Mouse (Mus musculus) gastrocnemius, postnatal 25 days (tissue): ENCODE measurements at regions not wholly inside any gene's neighbourhood (a gene's known extent, or its start where the extent isn't known, plus 50 kb on each side); places are given as distances from the start of the nearest gene placed in this dataset.
A peak's percentile ranks its signal among the peaks of the same experiment; 100 is the strongest.

Experiments used
- DNase-seq: peaks from one replicate; pipeline ENCODE4 v3.0.0; 2022

DNA sequence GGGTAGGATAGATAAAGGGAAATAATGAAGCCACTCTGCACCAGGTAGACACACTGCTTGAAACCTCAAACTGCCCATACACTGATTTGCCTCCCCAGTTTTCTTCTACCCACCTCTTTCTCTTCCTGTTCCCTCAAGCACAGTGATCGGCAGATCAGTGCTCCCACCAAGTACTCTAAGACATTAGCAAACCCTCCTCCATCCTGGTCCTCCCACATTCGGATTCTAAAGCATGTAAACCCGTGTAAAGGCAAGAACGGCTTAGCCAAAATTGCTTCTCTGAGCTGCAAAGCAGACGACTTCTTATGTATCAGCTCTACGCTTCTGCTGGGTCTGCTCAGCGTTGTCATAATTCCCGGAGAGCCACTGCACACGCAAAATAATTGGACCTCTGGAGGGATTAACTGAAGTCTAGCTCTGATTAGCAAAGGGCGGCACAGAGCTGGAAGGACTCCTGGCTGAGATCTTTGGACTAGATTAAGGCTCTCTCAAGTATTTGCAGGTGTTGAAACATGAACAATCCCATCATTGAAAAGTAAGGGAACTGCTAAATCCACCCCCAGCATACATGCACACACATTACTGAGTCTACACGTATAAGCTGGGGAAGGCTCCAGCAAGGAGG is 67.2 kb downstream of the Mtx3 start:
- no peak for DNase-seq

DNA sequence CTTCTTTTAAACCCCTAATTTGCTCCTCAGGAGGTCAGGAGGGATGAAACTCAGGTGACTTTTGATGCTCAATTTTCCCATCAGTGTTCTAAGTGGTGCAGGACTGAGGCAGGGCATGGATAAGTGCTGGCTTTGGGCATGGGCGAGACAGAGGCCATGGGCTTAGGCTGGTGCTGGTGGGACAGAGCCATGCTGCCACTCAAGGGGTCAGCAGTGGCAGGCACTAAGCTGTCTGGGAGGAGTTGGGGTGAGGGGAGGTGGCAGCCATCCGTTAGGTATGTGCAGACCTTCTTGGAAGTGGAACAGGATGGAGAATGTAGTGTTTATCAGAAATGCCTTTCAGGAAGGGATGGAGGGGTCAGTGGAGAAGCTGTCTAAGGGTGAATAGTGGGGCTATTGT is 68.1 kb downstream of the Mtx3 start:
- no peak for DNase-seq

DNA sequence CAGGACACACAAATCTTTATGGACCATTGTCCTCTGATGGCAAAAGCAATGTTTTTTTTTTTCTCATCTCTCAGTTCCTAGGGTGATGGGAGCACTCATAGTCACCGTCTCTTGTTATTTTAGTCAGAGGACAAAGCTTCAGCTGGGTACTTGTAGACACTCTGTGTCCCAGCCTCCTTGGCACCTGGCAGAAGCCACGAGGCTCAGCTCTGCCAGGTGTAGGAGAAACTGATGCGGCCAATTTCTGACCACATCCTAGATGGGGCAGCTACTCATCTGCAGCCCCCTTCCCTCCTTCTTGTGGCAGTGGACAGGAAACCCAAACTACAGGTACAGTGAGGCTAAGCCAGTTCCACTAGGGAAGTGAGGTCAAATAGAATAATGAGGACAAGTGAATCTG is 70.1 kb downstream of the Mtx3 start:
- no peak for DNase-seq

DNA sequence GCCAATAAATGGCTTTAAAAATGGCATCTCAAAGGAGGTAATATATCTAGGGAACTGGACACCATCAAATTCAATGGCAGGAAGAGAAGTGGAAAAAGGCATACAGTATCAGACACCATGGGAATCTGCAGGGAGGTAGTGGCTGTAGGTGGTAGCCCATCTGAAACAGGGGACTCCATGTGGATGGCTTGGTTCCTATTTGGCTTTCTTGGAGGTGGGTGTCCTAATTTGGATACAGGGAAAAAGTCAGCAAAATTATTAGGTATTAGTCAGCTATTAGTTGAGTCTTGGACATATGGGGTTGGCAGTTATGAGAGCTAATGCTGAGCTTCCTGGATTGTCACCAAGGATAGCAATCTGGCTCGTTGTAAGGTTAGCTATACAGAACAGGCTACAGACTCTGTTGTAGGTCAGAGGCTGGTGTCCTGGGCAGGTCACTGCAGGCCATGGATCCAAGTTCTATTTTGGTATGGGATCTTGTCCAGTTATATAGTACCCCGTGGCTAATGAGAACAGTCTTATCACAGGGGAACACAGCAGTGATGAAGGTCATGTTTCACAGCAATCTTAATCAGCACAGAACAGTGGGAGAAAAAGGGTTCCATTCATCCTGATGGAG is 70.8 kb downstream of the Mtx3 start:
- peak; percentile 35 for DNase-seq

DNA sequence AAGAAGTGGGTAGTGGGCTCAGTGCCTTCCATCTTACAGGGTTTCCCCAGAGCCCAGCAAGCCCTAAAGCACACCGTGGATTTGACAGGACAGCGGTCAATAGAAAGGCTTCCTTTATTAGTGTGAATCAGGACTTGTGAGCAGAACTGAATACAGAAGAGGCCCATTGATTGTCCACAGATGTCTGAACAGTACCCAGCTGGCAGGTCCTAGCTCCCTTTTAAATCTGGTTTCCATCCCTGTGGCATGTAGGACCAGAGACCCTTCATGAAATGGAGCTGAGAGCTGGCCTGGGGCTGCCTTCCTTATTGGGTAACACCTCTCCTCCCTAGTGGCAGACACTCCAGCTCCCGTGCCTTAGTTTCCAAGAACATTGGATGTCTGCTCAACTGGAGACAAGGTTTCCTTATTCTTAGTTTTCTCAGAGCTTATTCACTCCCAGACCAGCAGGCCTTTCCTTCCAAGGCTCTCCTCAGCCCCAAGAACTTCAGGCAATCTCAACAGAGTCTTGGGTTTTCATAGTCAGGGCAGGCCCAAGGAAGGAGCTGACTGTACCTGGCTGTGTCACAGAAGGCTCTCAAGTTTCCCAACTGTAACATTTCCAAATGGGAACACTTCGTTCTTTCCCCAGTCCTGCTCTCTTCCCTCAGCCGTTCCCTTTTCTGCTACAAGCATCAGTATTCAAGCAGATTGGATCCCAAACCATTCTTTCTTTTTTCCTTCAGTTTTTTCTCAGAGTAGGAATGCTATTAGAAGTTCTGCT is 71.6 kb downstream of the Mtx3 start:
- peak; percentile 64 for DNase-seq

DNA sequence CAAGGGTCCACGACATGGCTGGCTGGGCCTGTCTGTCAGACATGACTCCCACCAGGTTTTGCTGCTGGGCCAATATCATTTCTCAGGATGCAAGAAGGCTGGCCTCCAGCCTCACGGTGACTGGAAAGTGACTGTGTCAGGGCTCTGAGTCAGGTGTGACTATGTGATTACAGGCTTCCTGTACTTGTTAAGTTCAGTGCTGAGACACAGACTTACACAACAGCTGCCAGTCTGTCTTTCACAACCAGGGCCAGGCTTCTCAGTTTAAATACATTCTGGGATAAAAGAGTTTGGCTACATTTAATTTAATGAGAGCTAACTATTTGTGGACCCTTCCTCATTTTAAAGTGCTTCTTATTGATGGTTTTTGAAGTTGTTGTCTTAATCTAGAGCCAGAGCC is 75.3 kb downstream of the Mtx3 start:
- no peak for DNase-seq

DNA sequence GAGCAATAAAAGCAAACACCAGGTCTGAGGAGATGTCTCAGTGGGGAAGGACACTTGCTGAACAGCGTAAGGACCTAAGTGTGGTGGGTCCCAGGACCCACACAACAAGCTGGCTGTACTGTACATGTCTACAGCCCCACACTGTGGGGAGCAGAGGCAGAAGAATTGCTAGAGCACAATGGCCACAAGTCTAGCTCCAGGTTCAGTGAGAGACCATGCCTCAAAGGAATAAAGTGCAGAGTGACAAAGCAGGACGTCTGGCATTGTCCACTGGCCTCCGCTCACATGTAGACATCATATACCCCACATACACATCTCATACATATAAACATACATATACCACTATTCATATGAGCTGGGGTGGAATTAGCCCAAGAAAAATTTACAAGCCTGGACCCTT is 77.4 kb downstream of the Mtx3 start:
- DNase-seq: no peak

DNA sequence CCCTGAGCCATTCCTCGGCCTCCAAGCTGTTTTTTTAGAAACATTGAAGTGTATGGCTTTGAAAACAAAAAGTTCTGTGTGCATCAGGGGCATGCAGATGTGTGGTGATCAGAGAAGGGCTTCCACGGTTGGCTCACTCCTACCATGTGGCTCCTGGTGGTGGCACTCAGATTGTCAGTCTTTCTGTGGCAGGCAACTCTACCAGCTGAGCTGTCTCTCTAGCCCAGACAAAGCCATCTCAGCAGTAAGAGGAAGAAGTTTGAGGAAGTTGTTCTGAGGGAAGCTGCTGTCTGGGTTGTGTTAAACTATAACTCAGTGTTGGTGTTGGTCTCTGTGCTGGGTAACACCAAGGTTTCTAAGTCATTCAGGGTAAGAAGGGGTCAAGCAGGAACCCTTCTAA is 78.9 kb downstream of the Mtx3 start:
- no peak for DNase-seq

DNA sequence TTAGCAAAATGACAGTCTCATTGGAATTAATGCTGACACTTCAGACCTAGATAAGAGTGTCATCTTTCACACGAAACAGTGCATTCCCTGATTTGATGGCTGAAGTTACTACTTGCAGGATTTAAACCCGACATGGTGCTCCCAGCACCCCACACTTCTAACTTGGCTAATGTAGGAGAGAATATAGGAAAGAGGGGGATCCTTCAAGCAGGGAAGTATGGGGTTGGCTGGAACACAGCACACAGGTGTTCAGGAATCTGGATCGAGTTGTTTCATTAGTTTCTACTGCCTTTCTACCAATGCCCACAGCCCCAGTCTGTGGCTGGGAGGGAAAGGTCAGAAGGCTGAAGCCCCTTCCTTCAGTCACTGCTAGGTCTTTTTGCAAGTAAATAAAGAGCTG is 79.5 kb downstream of the Mtx3 start:
- no peak for DNase-seq

DNA sequence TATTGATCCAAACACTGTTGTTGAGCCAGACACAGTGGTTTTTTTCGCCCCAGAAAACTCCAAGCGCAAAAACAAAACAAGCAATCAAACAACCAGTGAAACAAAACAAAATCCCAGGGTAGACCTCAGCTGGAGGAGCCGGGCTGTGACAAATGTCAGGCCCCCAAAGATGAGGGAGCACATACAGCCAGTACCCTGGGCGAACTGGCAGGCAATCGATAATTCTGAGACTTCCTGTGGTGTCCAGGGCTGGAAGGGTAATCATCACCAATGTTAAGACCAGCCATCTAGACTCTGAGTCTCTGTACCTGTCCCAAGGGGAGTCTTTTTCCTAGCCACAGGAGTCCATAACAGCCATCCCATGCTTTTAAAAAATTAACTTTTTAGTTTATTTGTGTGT is 80.6 kb downstream of the Mtx3 start:
- no peak for DNase-seq

DNA sequence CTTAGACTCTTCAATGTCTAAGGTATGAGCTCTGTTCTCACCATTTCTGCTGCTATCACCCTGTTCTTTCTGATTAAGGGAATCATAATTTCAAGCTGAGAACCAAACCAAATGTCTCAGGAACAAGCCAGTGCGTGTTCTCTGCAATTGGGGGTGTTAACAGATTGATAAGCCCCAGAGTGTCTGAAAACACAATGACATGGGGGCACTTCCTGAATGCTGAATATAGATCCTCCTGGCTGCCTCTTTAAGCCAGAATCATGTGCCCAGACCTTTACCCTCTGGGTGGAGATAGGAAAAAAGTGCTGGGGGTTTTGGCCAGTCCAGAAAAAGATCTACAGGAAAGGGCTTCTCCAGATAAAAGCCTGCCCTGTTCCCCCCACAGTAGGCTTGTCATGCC is 84.0 kb downstream of the Mtx3 start:
- DNase-seq: no peak

DNA sequence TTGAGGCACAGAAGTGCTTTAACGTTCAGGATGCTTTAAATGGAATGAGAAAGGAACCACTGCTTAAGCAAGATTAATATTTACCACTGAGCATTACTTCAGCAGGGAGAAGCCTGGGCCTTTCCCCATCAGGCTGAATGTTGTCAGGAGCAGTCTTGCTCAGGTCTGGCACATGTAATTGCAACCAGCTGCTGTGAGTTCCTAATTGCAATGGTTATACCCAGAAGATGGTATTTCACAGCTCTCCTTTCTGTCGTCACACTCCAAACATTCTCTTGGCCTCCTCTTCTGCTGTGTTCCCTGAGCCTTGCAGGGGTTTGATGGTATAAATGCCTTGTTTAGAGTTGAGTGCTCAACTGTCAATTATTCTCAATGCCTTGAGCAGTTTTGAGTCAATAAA is 87.1 kb downstream of the Mtx3 start:
- DNase-seq: no peak

DNA sequence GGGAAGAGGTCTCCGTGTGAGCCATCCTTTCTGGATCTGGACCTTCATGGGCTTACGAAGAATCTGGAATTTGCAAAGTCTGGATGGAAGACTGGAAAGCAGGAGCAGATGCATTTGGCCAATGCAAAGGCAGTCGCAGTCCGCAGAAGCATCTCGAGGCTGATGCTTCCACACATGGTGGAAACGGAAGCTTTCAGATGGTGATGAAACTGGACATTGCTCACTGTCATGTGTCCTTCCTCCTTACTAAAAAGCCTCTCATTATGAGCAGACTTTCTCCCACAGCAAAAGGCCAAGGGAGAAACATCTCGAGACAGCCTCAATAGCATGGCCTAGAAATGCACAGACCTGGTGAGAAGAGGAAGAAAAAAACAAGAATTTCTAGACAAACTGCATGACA is 94.5 kb downstream of the Mtx3 start:
- no peak for DNase-seq

DNA sequence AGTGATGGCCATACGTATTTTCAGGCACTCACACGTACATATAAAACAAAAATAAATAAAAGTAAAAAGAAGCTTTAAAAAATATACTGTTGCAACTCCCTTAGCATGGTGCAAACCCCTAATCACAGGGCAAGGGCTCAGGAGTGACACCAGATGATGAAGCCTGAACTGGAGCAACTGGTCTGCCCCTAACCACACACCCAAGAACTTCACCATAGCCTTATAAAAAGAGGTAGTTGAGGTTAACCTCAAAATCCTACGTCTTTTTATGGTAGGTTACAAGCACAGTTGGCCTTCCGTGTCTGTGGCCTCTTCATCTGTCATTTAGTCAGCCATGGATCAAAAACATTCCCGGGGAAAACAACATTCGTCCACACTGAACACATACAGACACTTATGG is 96.0 kb downstream of the Mtx3 start:
- DNase-seq: no peak

DNA sequence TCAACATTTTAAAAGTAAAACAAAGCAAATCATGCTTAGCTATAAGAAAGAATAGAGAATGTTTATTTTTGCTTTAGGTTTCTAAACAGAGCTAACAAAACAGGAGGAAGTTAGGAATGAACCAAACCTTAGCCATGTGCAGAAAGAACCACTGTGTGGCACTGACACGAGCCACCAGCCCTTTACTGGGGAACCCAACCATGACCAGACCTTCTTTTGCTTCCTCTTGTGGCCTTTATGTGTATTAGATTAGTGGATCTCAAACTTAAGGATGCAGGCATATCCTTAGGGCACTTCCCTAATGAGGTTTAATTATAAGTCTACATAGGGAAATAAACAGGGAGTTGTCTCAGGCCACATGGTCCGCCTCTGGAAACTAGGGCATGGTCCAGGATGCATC is 104.0 kb downstream of the Mtx3 start:
- DNase-seq: no peak

DNA sequence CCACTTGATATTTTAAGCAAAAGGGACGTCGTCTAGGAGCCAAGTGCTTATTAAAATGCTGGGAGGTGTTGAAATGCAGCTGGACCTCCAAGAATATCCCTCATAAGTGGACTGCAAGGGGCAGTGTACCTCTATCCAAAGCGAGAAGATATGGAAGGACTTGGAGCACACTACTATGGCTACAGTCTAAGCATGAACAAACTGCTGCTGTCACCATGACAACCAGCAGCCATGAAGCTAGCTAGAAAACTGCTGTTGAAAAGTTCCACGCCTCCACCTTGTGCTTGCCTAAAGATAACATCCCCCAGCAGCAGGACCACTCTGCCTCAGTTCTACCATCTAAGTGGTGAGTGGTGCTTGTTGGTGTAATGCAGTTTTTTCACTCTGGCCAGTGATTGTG is 115.5 kb downstream of the Mtx3 start:
- DNase-seq: no peak

DNA sequence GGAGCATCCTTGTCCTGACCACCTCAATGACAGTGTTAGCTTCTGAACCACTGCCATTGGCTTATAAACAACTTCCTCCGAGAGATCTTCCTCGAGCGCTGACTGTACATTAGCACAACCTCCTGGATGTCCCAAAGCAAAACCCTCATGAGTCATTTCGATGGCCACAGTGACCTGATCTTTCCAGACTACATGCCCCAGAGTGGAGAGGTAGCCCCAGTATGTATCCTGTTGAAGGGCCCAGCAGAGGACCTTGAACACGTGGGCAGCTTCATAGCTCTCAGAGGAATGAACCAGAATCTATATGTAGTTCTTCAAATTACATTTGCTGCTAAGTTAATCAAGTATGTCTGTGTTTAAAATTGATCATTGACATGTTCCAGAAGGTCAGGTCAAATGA is 118.1 kb downstream of the Mtx3 start:
- DNase-seq: no peak

DNA sequence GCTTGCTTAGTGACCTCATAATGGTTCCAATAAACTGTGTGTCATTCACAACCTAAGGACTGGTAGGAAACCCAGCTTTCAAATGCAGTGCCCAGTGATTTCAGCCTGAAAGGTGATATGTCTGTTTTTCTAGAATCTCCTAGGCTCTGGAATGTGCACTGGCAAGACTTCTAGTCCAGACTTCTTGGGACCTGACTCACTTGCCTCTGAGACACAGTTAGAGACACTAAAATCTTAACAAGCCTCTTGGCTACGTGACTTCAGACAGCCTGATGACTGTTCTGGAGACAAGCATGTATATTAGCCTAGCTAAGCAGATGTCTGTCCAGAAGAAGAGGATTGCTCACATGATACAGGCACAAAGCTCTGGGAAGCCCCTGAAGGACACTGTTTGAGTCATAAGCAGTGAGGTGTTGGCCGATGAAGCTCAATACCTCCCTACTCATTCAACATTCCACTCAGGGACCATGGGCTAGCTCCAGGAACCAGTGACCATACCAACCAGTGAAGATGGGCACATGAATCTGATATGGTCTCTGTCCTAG is 118.9 kb downstream of the Mtx3 start:
- DNase-seq: no peak

DNA sequence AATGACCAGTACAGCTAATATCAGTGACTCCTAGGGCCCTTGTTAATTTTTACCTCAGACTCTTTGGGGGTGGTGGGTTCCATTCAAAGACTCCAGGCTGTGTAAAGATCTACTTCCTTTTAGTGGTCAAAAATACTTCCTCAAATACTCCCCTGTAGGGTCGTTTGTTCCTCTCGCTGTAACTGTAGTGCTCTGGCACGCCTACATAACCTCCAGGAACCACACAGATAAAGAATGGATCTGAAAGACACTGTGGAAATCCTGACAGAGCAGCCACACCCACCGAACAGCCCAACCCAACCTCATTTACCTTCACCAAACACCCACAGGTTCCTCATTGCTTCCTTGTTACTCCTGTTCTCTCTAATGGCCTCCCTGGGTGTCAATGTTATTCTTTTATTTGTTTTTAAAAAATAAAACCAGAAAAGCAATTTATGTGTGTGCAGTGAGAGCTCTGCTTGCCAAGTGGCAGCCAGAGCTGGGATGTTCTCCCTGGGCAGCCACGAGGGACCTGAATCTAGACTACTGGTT is 119.7 kb downstream of the Mtx3 start:
- no peak for DNase-seq

DNA sequence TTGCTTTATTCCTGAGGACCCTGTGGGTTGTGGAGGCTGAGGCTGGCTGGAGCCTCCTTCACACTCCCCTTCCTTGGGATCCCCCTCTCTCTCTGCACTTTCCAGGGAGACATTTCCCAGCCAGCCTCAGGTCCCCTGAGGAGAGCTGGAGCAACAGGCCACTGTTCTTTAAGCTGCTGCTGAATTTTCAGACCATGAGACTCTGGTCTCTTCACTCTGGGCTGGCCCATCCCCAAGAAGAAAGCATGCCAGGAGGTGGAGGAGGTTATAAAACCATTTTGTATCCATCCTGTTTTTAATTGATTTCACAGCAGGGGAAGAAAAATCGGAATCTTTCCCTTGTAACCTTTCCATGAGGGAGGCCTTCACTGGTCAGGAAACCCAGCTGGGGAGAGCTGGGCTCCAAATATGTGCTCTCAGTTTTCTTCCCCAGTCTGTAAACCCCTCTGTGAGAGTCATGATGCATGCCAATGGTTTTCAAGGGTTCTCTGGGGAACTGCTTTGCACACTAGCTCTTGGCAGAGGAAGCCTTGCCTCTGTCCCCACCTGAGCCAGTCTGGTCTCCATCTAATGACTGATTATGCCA is 122.6 kb downstream of the Mtx3 start:
- DNase-seq: peak; percentile 83

DNA sequence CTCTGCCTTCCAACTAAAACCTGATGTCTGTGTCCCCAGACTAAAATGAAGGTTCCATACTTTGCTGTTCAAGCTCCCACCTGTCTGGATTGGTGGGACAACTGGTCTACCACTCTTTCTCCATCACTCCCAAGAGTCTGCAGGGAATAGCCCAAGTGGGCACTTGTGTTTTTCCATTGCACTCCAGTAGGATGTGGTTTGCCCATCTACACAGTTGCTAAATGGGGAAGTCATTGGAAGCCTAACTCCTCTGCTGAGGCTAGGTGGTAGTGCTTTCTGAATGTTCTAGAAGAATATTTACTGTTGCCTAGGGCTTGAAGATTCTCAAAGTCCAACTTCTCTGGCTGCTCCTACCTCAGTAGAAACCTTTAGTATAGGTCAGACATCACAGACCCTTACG is 125.0 kb downstream of the Mtx3 start:
- no peak for DNase-seq

DNA sequence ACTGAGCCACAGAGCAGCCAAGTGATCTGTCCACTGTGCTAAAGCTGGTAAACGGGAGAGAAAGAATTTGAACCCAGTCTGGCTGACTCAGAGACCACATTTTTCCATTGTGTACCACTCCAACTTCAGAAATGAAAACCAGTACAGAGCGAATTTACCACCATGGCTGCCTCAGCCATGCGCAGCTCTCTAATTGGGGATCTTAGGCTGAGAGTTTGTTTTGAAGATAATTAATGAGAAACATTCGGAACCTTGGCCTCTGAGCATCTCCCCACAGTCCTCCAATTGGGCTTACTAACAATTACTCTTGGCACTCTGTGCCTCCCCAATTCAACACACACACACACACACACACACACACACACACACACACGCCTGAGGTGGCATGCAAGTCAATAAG is 128.3 kb downstream of the Mtx3 start:
- DNase-seq: no peak

DNA sequence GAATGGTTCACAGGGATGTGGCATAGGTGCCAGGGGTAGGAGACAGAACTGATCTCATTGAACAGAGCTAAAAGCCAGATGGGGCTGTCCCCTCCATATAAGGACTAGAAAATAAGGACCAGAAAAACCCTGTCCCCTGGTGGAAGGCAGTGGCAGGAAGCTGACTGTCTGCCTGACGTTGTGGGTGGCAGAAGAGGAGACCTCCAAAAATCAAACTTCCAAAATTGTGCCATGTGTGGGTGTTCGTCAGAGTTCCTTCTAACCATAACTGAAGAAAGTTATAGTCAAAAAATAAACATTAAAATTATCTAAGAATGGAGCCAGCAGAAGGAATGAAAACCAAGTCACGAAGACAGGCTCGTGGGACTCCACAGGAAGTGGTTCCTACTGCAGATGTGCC is 129.2 kb downstream of the Mtx3 start:
- no peak for DNase-seq
